Mouse (Mus musculus) monocyte, adult 2 months (primary cell): ENCODE data around the gene 4930435E12Rik.
"Not testable (repeated sequence)": the region's sequence is repeated elsewhere in the genome, so short reads cannot be mapped to it uniquely, and the experiment has no call there.

ENCODE experiments used
- DNase-seq, 2 experiments: peaks; one replicate each; pipeline ENCODE4 v3.0.0; 2022; ENCODE audit warnings: low spot score in 2 of 2, low read depth in 1 of 2

4930435E12Rik gene

DNA sequence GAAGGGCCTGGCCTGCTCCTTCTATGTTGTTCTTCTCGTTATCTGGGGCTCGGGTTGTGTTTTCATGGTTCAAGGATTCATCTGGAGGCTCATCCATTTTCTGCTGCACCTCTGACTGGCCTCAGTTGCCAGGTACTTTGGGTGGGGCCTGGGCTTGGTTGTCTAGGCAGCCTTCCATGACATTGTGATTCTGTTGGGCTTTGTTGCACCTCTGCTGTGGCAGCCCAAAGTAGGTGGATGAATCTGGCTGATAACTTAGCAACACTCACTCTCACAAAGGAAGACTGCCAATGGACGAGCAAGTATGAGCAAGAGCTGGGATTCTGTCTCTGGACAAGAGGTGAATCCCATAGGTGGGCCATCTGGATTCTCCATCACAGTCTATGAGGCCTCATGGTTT, at the start of gene 4930435E12Rik:
4930435E12Rik (minus strand) TSS at position 101 of the 400 bp plus-strand sequence.
- no peak for DNase-seq

- no peak for DNase-seq
Observed at GRCm38 (mm10) chr16:38874481-38874880, 45.9 kb upstream of the 4930435E12Rik start.

DNA sequence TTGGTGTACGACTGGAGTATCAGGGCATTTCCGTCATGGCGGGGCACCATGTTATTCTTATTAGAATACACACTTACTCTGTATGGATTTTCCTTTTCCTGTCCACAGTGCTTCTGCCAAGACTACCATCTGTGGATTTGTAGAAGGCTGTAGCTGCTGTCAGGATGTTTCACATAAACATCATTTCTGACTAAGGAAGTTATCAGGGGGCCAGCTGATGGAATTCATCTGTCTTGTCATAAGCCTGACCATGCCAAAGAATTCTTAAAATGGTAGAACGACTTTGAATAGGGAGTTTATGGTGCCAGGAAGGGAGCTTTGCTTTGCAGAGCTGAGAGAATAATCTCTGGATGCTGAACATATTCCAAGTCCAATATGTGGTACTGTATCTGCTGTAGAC, 44.7 kb upstream of the 4930435E12Rik start:
- no peak for DNase-seq

GRCm38 (mm10) chr16:38864358-38864757, 35.8 kb upstream of the 4930435E12Rik start:
- DNase-seq: no peak

GRCm38 (mm10) chr16:38860548-38860947, 32.0 kb upstream of the 4930435E12Rik start:
- DNase-seq: no peak

DNA sequence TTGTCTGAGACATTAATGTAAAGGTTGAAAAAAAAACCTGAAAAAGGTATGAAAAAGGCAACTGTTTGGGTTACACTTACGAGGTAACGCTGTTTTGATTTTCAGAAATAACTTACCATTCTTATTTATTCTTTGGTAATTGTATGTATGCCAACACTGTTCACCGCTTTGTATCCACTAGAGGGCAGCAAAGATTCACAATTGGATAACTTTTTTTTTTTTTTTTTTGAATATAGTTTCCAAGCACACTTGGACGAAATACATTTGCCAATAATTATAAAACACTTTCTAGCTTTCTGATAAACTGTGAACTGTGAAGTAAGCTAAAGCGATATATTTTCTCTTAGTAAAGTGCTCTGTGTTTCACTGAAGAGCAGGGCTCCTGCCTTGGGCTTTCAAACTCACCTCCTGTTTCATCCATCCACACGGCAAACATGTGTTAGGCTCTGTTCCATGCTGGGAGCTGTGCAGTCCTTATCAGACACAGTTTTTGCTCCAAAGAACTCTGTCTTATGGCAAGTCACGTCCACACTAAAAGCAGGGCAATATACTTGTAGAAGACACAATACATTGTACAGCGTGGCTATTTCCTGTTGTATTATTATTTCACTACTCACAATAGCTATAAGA, 29.7 kb upstream of the 4930435E12Rik start:
- no peak for DNase-seq

DNA sequence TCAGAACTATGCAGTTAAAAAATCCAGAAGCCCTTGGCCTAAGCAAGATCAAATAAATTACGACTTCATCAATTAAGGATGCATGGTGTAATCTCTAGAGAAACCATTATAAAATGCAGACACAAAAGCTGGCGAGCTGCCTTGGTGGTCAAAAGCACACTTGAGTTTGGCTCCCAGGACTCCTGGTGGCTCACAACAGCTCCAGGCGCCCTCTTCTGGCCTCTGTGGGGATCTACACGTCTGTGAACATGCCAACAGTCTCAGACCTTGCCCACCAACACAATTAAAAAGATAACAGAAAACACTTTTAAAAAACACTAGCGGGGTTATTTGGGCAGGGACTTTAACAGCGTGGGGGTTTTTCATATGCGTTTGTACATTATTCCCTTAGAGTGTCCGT, 16.0 kb downstream of the 4930435E12Rik start:
- DNase-seq: peak in 1 of 2 experiments; percentile 33

DNA sequence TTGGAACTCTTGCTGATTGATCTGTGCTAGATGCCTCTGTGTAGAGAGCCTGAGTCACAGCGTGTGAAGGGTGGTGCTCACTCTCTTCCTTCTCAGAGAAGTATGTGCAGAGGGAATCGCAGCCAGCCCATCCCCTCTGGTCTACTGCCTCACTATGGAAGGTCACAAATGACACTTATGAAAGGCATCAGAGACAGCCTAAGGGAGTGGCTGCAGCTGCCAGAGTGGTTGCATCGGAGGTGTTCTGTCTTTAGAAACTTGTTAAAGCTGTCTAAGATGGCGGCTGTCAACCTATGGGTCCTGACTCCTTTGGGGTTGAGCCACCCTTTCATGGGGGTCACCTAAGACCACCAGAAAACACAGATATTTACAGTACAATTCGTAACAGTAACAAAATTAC, 18.4 kb downstream of the 4930435E12Rik start:
- DNase-seq: no peak

DNA sequence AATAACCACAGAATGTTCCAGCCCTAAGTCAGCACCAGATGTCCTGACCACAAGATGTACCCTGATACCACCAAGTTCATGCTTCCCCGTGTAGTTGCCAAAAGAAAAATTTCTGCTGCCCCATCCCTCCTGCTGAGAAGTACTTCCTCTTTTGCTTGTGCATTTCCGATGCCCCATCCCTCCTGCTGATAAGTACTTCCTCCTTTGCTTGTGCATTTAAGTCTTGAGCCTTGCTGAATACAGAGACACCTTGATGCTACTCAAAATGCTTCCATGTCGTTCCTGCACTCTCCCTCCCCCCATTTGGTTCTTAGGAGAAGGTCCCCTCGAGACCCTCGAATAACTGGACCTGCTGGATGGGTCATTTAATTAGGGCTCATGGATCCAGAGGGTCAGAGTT, 20.8 kb downstream of the 4930435E12Rik start:
- not testable (repeated sequence) for DNase-seq

- DNase-seq: no peak
Observed at GRCm38 (mm10) chr16:38800091-38800490, 28.5 kb downstream of the 4930435E12Rik start, which contains the start of gene Upk1b. Gene Upk1b (minus strand): TSS chr16:38800328.

GRCm38 (mm10) chr16:38798957-38799450, 29.5 kb downstream of the 4930435E12Rik start:
- no peak for DNase-seq

DNA sequence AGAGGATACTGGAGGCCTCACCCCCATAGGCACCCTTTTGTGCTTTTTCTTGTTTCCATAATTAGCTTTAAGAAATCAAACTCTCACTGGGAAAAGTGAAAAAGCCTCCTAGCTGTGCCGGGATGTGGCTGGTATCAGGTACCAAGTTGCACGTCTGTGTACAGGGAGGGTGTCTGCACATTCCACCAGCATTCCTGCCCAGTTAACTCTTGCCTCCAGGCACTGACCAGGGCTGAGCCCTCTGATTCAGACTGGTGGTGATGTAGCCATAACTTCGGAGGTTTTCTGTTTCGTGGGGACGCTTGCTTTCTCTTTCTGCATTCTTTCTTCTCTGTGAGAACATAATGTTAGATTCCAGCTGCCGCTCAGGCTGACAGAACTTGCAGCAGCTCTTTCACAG, 35.4 kb downstream of the 4930435E12Rik start:
- DNase-seq: no peak

DNA sequence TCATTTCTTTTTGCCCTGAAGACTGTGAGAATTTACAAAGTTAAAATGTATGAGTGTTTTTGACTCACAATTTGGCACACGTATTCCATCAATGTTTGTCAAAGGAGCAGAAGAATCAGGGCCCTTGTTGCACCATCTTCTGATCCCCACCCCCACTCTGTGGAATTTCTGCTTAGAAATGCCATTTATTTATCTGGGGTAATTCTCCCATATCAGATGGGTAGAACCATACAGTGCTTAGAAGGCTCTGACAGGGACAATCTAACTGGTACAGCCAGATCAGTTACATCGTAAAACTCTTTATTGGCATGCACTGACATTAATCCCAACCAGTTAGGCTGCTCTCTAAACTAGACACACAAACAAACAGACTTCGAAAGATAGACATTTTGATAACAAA, 38.6 kb downstream of the 4930435E12Rik start:
- no peak for DNase-seq

DNA sequence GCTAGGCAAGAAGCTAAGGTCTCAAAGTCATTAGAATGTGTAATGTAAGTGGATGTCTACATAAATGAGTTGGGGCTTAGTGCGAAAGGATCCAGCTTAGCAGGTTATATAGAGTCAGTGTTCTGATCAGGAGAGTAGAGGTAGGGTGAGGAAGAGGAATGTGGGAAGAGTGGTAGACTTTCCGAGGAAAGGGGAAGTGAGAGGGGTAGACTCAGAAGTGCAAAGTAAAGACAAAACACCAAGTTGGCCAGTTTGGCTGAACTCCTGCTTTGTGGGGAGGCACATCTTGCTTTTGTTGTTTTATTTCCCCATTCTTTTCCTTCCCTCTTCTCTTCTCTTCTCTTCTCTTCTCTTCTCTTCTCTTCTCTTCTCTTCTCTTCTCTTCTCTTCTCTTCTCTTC, 39.5 kb downstream of the 4930435E12Rik start:
- no peak for DNase-seq

- no peak for DNase-seq
Observed at GRCm38 (mm10) chr16:38785301-38785700, 43.2 kb downstream of the 4930435E12Rik start.

- no peak for DNase-seq
Observed at GRCm38 (mm10) chr16:38782524-38783067, 46.0 kb downstream of the 4930435E12Rik start.

GRCm38 (mm10) chr16:38781946-38782345, 46.6 kb downstream of the 4930435E12Rik start:
- DNase-seq: no peak

DNA sequence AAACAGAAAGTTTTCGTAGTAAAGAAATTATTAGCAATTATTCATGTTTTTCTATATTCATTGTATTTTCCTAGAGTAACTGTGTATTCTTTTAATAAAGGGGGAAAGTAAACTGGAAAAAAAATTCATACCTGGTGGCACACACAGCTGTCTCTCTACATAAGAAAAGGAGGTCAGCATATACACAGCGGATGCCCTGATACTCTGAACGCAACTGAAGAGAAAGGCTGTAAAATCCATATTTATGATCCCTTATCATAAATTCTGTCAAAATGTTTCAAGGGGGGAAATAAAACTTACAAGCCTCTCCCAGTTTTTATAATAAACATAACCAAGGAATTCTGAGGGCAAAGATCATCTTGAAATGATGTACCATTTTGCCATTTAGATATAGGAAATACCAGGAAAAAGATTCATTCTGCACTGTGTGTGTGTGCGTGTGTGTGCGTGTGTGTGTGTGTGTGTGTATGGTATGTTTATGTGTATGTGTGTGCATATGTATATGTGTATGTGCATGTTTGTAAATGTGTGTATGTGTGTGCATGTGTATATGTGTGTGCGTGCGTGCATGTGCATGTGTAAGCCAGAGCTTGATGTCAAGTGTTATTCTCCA, 47.5 kb downstream of the 4930435E12Rik start:
- no peak for DNase-seq

DNA sequence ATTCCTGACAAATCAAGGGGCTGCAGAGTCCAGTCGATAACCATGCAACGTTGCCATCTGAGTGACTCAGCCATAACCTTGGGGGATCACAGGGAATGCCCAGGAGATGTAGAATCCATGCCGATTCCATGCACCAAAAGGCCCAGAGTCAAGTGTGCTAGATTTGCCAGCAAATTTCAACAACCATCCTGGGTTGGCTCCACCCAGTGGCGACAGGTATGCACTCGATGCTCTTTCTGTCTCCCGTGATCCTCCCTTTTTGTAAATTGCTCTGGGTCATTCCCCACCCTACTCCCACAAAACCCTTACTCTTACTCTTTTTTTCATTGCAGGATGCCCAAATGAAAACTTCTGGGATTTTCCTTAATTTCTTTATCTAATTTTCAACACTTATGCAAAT, 52.2 kb downstream of the 4930435E12Rik start:
- DNase-seq: no peak

DNA sequence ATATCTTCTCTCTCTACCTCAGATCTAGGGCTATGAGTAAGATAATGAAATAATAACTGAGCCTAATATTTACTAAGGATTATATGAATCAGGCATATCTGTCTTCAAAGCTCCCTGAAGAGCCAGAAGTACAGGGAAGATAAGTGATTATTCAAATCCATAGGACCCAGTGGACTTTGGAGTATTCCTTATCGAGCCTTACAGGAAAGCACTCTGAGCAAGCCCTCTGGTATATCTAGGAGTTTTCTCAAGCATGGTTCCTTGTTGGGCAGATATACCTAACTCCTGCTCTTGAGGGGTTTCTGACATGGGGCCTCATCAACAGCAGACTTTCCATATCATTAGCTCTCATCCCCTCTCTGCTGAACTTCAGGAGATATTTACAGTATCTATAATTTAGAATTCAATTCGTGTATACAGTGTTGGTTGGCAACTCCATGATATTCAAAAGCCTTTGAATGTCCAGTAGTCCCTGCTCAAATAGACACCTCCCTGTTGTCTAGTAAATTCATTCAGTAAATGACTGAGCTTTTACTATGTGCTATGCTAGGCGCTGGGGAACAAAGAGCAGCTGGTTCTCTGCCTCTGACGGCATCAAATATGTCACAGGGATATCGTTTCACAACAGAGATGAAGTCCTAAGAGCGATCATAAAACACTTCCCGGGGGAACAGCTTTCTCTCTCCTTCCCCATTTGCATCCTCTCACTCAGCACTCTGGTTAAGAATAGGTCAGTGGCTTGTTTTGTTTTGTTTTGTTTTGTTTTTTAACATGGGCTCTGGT, 53.4 kb downstream of the 4930435E12Rik start:
- no peak for DNase-seq

DNA sequence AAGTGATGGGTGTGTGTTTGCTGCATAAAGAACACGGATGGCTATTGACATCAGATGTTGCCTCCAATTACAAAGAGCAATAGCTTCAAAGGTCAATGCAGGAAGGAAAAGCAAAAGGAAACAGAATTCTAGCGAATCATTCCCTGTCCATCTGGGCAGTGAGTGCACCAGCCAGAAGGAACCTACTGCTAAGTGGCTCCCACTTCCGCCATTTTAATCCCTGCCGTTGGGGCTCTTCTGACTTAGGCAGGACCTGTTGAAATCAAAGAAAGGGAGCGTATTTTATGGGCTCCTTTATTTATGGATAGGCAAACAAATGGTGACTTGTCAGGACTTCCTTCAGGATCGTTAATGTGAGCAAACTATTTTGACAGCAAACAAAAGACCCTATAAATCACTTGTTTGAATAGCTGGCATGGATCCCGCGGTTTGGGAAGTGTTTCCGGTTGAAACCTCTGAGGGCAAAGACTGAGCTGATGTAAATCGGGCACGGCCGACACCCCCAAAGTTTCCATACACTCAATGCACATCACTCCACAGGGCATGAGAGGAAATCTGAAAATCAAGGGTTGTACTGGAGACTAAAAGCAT, 55.5 kb downstream of the 4930435E12Rik start:
- DNase-seq: no peak
